Mouse (Mus musculus) ES-E14 (cell line): ENCODE data around the gene Nmnat1.

Experiments used
- CHD2 ChIP-seq: IDR thresholded peaks from 2 replicates; pipeline ENCODE4 v1.6.1; 2014; ENCODE audit warnings: mild to moderate bottlenecking, low read depth, low read length, inconsistent platforms
- HCFC1 ChIP-seq: IDR thresholded peaks from 2 replicates; pipeline ENCODE4 v1.6.1; 2012; ENCODE audit warnings: low read length, inconsistent platforms, borderline replicate concordance; ENCODE audit not compliant: insufficient read depth
- MAFK ChIP-seq: IDR thresholded peaks from 2 replicates; pipeline ENCODE4 v1.6.1; 2014; ENCODE audit warnings: mild to moderate bottlenecking, low read depth, low read length, inconsistent platforms; ENCODE audit not compliant: insufficient read depth
- ZC3H11A ChIP-seq: IDR thresholded peaks from 2 replicates; pipeline ENCODE4 v1.6.1; 2012; ENCODE audit warnings: low read depth, mild to moderate bottlenecking, inconsistent platforms, low read length, borderline replicate concordance
- ZNF384 ChIP-seq: IDR thresholded peaks from 2 replicates; pipeline ENCODE4 v1.6.1; 2012; ENCODE audit warnings: low read depth, low read length, inconsistent platforms

DNA sequence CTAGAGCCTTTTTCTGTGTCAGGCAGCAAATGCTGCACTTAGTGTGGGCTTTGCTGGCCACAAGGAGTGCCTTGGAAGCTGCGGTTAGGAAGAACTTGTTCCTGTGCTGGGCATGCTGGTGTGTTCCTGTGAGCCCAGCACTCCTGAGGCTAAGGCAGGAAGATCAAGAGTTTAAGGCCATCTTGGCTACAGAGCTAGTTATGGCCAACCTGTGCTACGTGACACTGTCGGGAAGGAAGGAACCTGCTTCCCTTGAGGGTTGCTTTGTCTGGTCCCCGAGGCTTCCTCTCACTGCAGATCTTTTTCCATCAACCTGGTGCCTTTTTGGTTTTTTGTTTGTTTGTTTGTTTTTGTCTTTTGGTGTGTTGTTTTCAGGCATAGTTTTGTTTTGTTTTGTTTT lies 40.2 kb upstream of the Nmnat1 start:
- TF ChIP-seq ZC3H11A (no peak), CHD2 (no peak), HCFC1 (no peak), ZNF384 (no peak), MAFK (no peak)
